In the genomic region with DNA sequence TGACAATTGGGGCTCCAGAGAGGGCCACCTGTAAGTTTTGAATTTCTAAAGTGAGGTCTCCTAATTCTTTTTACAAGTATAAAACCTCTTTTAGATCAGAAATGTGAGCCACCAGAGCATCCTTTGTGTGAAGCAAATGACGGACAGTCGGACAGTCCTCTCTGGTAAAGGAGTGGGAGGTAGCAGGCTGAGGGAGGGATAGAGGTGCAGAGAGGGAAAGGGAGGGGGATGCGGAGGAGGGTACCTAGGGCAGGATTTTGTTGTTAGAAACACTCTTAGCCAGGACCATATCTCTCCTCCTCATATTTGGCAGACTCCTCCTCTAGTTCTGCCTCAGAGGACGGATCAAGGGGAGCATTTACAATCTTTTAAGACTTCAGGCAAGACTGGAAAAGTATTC, we compare ENCODE assay signal across 17 mouse cellular contexts.
A peak's percentile ranks its signal among the peaks of the same experiment; 100 is the strongest.
DNase-seq lines count a peak whose midpoint lies in the region; ATAC-seq and TF ChIP-seq lines count a peak whose summit lies in the region.
"Had no signal": no experiment of that assay in that cellular context is flagged by ENCODE, and none has a peak within 500 bp of the region (broad histone marks: within the 10 kb centered on the region; RNA-seq: fewer than 3 reads in every experiment).

No protein-coding gene starts in this region.

- H3K27me3 ChIP-seq in heart, postnatal 0 days (ENCODE audit: control insufficient read depth, insufficient read depth, low read length) = no peaks in the 10 kb centered on the region
- no peaks in the 10 kb centered on the region for H3K27me3 ChIP-seq in megakaryocyte, embryonic 14.5 days (replicated peaks)
- no peaks in the 10 kb centered on the region for H3K27me3 ChIP-seq in MEL (ENCODE audit: control insufficient read depth in 1 of 2, insufficient read depth in 2 of 2, low read length in 2 of 2)
- H3K27me3 ChIP-seq: Patski had no signal

- no peaks in the 10 kb centered on the region for H3K4me1 ChIP-seq in heart, postnatal 0 days (ENCODE audit: control insufficient read depth, insufficient read depth)
- H3K4me1 ChIP-seq in megakaryocyte, embryonic 14.5 days = 0 out of 2 replicates have a peak, but pooled peaks cover 4% of the 10 kb centered on the region
- no peaks in the 10 kb centered on the region for H3K4me1 ChIP-seq in MEL (ENCODE audit: control insufficient read depth in 1 of 2, insufficient read depth in 2 of 2, low read length in 2 of 2)
- H3K4me1 ChIP-seq: hindbrain, embryonic 10.5 days had no signal

- TF ChIP-seq RAD21 in MEL (IDR thresholded peaks at IDR 0.05; ENCODE audit: low read depth, low read length) = no peak

- H3K4me2 ChIP-seq in heart, postnatal 0 days (ENCODE audit: low read depth, low read length) = 0 out of 2 replicates have a peak overlapping the region, but pooled peaks have one; percentile 2
- H3K4me2 ChIP-seq: midbrain, embryonic 11.5 days had no signal

- no peak for TF ChIP-seq EP300 in heart, postnatal 0 days (IDR thresholded peaks at IDR 0.05; ENCODE audit: low read depth)
- no peak for TF ChIP-seq EP300 in MEL (IDR thresholded peaks at IDR 0.05; ENCODE audit: low read depth in 1 of 2, low read length in 2 of 2)

- H3K27ac ChIP-seq in heart, postnatal 0 days (ENCODE audit: low read depth) = no peak overlapping the region
- no peak overlapping the region for H3K27ac ChIP-seq in MEL (ENCODE audit: control insufficient read depth, low read depth, low read length)
- H3K27ac ChIP-seq: hindbrain, embryonic 10.5 days had no signal

- no peak for TF ChIP-seq POLR2A in MEL (IDR thresholded peaks at IDR 0.05; ENCODE audit: control insufficient read depth in 1 of 2, insufficient read depth in 1 of 2, low read depth in 1 of 2, low read length in 2 of 2, poor library complexity in 1 of 2)

- H3K4me3 ChIP-seq in heart, postnatal 0 days (ENCODE audit: low read depth, low read length) = no peak overlapping the region
- H3K4me3 ChIP-seq in megakaryocyte, embryonic 14.5 days (replicated peaks) = peak overlapping the region; percentile 81
- H3K4me3 ChIP-seq in MEL (ENCODE audit: control insufficient read depth in 1 of 2, insufficient read depth in 1 of 2, low read depth in 2 of 2, low read length in 2 of 2) = peak overlapping the region; percentile 54 to 85
- H3K4me3 ChIP-seq: hindbrain, embryonic 10.5 days had no signal

- no peak for ATAC-seq in heart, postnatal 0 days (ENCODE audit: insufficient read depth, low read depth)
- no peak for ATAC-seq in megakaryocyte, adult 5-6 weeks (ENCODE audit: poor library complexity, severe bottlenecking)
- ATAC-seq in granulocyte monocyte progenitor cell, adult 5-6 weeks (replicated peaks; ENCODE audit: poor library complexity, severe bottlenecking) = no peak
- ATAC-seq: activated CD4-positive, CD25-positive, alpha-beta regulatory T cell, adult 4 months; liver, postnatal 0 days; Patski had no signal

- no peak for DNase-seq in heart, postnatal 0 days (ENCODE audit: low spot score)
- DNase-seq in heart, adult 9 months (ENCODE audit: low spot score in 2 of 2) = no peak
- DNase-seq in MEL (ENCODE audit: low read depth, low spot score) = peak; percentile 33
- peak; percentile 2 for DNase-seq in mesoderm, embryonic 11.5 days (ENCODE audit: low read depth, low spot score)
- DNase-seq: gastrocnemius, postnatal 36 days; kidney, postnatal 25 days; liver; liver, postnatal 0 days; lung, postnatal 14 days; thymus, postnatal 14 days had no signal

- no peaks in the 10 kb centered on the region for H3K9me3 ChIP-seq in heart, postnatal 0 days (replicated peaks; ENCODE audit: control insufficient read depth, low read length)
- H3K9me3 ChIP-seq in megakaryocyte, embryonic 14.5 days = no peaks in the 10 kb centered on the region
- no peaks in the 10 kb centered on the region for H3K9me3 ChIP-seq in MEL (replicated peaks; ENCODE audit: insufficient read depth, low read length)
- H3K9me3 ChIP-seq: hindbrain, embryonic 10.5 days had no signal

- no peak for TF ChIP-seq CTCF in heart, postnatal 0 days (IDR thresholded peaks at IDR 0.05; ENCODE audit: low read depth)
- TF ChIP-seq CTCF in MEL (IDR thresholded peaks at IDR 0.05 in 2 of 3, conservative IDR thresholded peaks at IDR 0.05 in 1 of 3; ENCODE audit: control insufficient read depth in 1 of 3, insufficient read depth in 1 of 3, low read depth in 2 of 3, low read length in 3 of 3, poor library complexity in 1 of 3, severe bottlenecking in 1 of 3) = no peak

- 49% methylated on average over 4 of the region's 4 CpGs for WGBS in heart, postnatal 0 days

- no peaks in the 10 kb centered on the region for H3K36me3 ChIP-seq in heart, postnatal 0 days (replicated peaks; ENCODE audit: control insufficient read depth, insufficient read depth, low read length)
- no peaks in the 10 kb centered on the region for H3K36me3 ChIP-seq in megakaryocyte, embryonic 14.5 days (replicated peaks; ENCODE audit: low read length)
- H3K36me3 ChIP-seq in MEL (ENCODE audit: control insufficient read depth in 1 of 2, insufficient read depth in 2 of 2, low read length in 2 of 2) = no peaks in the 10 kb centered on the region
- H3K36me3 ChIP-seq: hindbrain, embryonic 10.5 days had no signal

- H3K79me2 ChIP-seq in MEL (ENCODE audit: control insufficient read depth, insufficient read depth, low read length, poor library complexity) = no peaks in the 10 kb centered on the region

- H3K9ac ChIP-seq in heart, postnatal 0 days (replicated peaks; ENCODE audit: low read depth, low read length) = no peak overlapping the region
- H3K9ac ChIP-seq in MEL (ENCODE audit: control insufficient read depth, low read depth, low read length, poor library complexity, severe bottlenecking) = peak overlapping the region; percentile 51
- H3K9ac ChIP-seq: liver, postnatal 0 days had no signal

TF ChIP-seq in MEL, 35 proteins besides CTCF, POLR2A, EP300 and RAD21:
- TF ChIP-seq SMC3 (IDR thresholded peaks at IDR 0.05; ENCODE audit: low read depth, low read length) = no peak

Comparison
In these comparisons a context has a peak if more than half of its experiments do, and no peak if none do; other contexts are left out.
1. DNase-seq: peak in MEL (single experiment) and mesoderm, embryonic 11.5 days (single experiment); none in heart, postnatal 0 days (single experiment) and heart, adult 9 months (0 of 2).